Mouse (Mus musculus) myocyte (in vitro differentiated cells): ENCODE data around the gene Inka2. TPM values are rescaled to one million over a fixed set of nuclear protein-coding genes. Genes with fewer than 3 reads are reported as not detected.

Experiments
- H3K27me3 ChIP-seq: one replicate; pipeline ENCODE4 v1.6.1; 2011; ENCODE audit not compliant: control insufficient read depth, insufficient read depth, insufficient read length
- H3K36me3 ChIP-seq: one replicate; pipeline ENCODE4 v1.6.1; 2011; ENCODE audit not compliant: control insufficient read depth, insufficient read depth
- H3K4me2 ChIP-seq: one replicate; pipeline ENCODE4 v1.6.1; 2011; ENCODE audit warnings: low read depth, control low read depth
- H3K4me3 ChIP-seq: one replicate; pipeline ENCODE4 v1.5.1; 2011; ENCODE audit warnings: mild to moderate bottlenecking, control low read depth, moderate library complexity
- H3K79me2 ChIP-seq: one replicate; pipeline ENCODE4 v1.6.1; 2011; ENCODE audit not compliant: control insufficient read depth, insufficient read depth
- H3ac ChIP-seq: one replicate; pipeline ENCODE4 v1.6.1; 2011; ENCODE audit not compliant: control insufficient read depth, insufficient read length
- CEBPB ChIP-seq: IDR thresholded peaks from 2 replicates; pipeline ENCODE4 v1.6.1; 2011; ENCODE audit warnings: mild to moderate bottlenecking, moderate library complexity; ENCODE audit not compliant: poor library complexity, insufficient read depth, severe bottlenecking
- E2F4 ChIP-seq: IDR thresholded peaks from one replicate; pipeline ENCODE4 v1.6.1; 2011; ENCODE audit warnings: mild to moderate bottlenecking, control low read depth, moderate library complexity; ENCODE audit not compliant: insufficient read depth
- MAX ChIP-seq: IDR thresholded peaks from one replicate; pipeline ENCODE4 v1.6.1; 2011; ENCODE audit warnings: low read depth, mild to moderate bottlenecking, control low read depth
- MYOD1 ChIP-seq, 3 experiments: IDR thresholded peaks; one replicate each; pipeline ENCODE4 v1.6.1; 2011; ENCODE audit warnings: control low read depth in 2 of 3, low read depth in 2 of 3, mild to moderate bottlenecking in 2 of 3, moderate library complexity in 1 of 3; ENCODE audit not compliant: insufficient read length in 2 of 3, control insufficient read depth in 1 of 3
- MYOG ChIP-seq, 3 experiments: IDR thresholded peaks; one replicate each; pipeline ENCODE4 v1.6.1; 2011; ENCODE audit warnings: control low read depth in 2 of 3, low read depth in 2 of 3, mild to moderate bottlenecking in 2 of 3; ENCODE audit not compliant: insufficient read length in 2 of 3, control insufficient read depth in 1 of 3, insufficient read depth in 1 of 3
- POLR2A ChIP-seq: IDR thresholded peaks from one replicate; pipeline ENCODE4 v1.6.1; 2011; ENCODE audit warnings: low read depth, mild to moderate bottlenecking, control low read depth, moderate library complexity; ENCODE audit not compliant: insufficient read length
- POLR2AphosphoS2 ChIP-seq: IDR thresholded peaks from one replicate; pipeline ENCODE4 v1.6.1; 2011; ENCODE audit warnings: low read depth, control low read depth; ENCODE audit not compliant: insufficient read length
- REST ChIP-seq: IDR thresholded peaks from one replicate; pipeline ENCODE4 v1.6.1; 2011; ENCODE audit warnings: mild to moderate bottlenecking, control low read depth, moderate library complexity; ENCODE audit not compliant: insufficient read depth, insufficient read length
- SRF ChIP-seq: IDR thresholded peaks from one replicate; pipeline ENCODE4 v1.6.1; 2011; ENCODE audit warnings: low read depth; ENCODE audit not compliant: control insufficient read depth, insufficient read length
- TCF12 ChIP-seq: IDR thresholded peaks from one replicate; pipeline ENCODE4 v1.6.1; 2011; ENCODE audit warnings: mild to moderate bottlenecking, control low read depth; ENCODE audit not compliant: poor library complexity, insufficient read depth, severe bottlenecking
- TCF3 ChIP-seq: IDR thresholded peaks from one replicate; pipeline ENCODE4 v1.6.1; 2011; ENCODE audit warnings: low read depth, control low read depth; ENCODE audit not compliant: insufficient read length
- USF1 ChIP-seq: IDR thresholded peaks from one replicate; pipeline ENCODE4 v1.6.1; 2011; ENCODE audit warnings: low read depth, mild to moderate bottlenecking, control low read depth, moderate library complexity
- polyA plus RNA-seq: library from polyadenylated mRNA; unstranded; fragments of >200 nt; fragmentation: generic; extraction: Trizol; gene quantifications from one replicate; pipeline ENCODE4 v1.2.1, GENCODE M21; 2012; ENCODE audit warnings: missing spikeins

Inka2 gene
- polyA plus RNA-seq, 1 experiment = 5.1 TPM

DNA sequence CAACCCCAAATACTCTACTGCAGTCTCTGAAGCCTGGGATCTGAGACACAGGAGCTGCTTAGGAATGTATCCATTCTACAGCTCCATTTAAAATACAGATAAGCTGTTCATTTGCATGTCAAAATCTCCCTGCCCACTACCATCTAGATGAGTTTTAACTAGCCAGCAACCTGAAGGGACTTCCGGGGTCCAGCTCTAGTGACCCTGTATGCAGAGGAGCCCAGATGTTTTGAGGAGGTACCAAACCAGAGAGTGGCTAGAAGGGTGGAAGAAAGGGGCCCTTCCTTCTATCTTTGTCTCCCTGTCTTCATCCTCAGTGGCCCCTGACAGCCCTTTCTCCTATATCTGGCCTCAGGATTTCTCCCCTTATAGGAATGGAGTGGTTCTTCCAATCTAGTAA lies 33.6 kb upstream of the Inka2 start:
- no peaks in the 10 kb centered on the region for H3K36me3 ChIP-seq
- no peak overlapping the region for H3ac ChIP-seq
- H3K4me3 ChIP-seq = no peak overlapping the region
- no peaks in the 10 kb centered on the region for H3K79me2 ChIP-seq
- peaks cover 14% of the 10 kb centered on the region for H3K27me3 ChIP-seq
- H3K4me2 ChIP-seq = no peak overlapping the region
- TF ChIP-seq POLR2A = no peak
- TF ChIP-seq REST = no peak
- no peak for TF ChIP-seq TCF12
- TF ChIP-seq E2F4 = no peak
- no peak for TF ChIP-seq SRF
- no peak for TF ChIP-seq MYOD1 (IDR thresholded peaks at IDR 0.05; ENCODE audit: control insufficient read depth in 1 of 3, insufficient read length in 2 of 3, low read depth in 2 of 3)
- no peak for TF ChIP-seq MYOG (IDR thresholded peaks at IDR 0.05; ENCODE audit: control insufficient read depth in 1 of 3, insufficient read depth in 1 of 3, insufficient read length in 2 of 3, low read depth in 2 of 3)
- no peak for TF ChIP-seq USF1
- TF ChIP-seq MAX = no peak
- TF ChIP-seq CEBPB = no peak
- TF ChIP-seq POLR2AphosphoS2 = no peak
- no peak for TF ChIP-seq TCF3

DNA sequence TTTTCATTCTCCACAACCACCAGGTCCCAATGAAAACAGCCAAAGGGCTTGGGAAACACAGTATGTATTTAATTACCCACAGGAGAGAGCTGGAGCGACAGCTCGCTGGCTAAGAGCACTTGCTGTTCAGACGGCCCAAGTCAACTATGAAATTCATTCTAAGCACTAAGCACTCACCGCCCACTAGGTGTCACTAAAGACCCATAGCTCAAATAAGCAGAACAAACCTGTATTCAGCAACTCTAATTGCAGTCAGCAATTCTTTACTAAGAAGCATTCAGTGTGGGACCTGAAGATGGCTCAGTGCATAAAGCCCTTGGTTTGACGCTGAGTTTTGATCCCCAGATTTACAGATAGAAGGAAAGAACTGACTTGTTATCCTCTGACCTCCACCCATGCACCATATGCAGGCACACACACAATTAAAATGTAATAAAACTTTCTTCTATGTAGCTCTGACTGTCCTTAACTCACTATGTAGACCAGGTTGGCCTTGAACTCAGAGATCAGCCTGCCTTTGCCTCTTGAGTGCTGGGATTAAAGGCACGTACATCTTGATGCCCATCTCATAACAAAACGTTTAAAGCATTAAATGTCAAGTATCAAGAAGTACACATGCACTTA lies 29.7 kb upstream of the Inka2 start:
- no peak overlapping the region for H3K4me3 ChIP-seq
- no peaks in the 10 kb centered on the region for H3K27me3 ChIP-seq
- no peak overlapping the region for H3K4me2 ChIP-seq
- peaks cover 11% of the 10 kb centered on the region for H3K36me3 ChIP-seq
- TF ChIP-seq USF1 (no peak), REST (no peak), MAX (no peak), POLR2A (no peak)
- H3K79me2 ChIP-seq = no peaks in the 10 kb centered on the region
- H3ac ChIP-seq = no peak overlapping the region

DNA sequence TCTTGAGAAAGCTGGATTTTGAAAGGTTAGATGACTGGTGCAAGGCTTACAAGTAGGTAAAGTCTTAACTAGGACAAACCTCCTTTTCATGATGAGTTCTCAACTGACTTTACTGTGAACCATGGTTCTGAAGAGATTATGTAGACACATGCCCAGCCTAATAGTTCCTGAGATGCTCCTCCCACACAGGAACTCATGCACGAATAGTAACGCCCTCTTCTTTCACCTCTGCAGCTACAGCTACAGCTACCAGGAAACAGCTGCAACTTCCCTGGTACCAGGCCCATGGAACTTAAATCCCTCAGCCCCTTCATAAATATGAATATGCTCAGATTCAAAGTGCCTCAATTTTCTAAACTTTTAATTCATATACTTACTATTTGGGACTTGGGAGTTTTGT lies 28.5 kb upstream of the Inka2 start:
- Histone ChIP-seq H3K4me2 (no peak overlapping the region), H3K4me3 (no peak overlapping the region), H3K79me2 (no peaks in the 10 kb centered on the region), H3K27me3 (no peaks in the 10 kb centered on the region), H3ac (no peak overlapping the region), H3K36me3 (peaks cover 23% of the 10 kb centered on the region)
- TF ChIP-seq POLR2A (no peak), CEBPB (no peak), POLR2AphosphoS2 (no peak), MYOG (IDR thresholded peaks at IDR 0.05; ENCODE audit: control insufficient read depth in 1 of 3, insufficient read depth in 1 of 3, insufficient read length in 2 of 3, low read depth in 2 of 3) (no peak), REST (no peak), USF1 (no peak), TCF3 (no peak), MYOD1 (IDR thresholded peaks at IDR 0.05; ENCODE audit: control insufficient read depth in 1 of 3, insufficient read length in 2 of 3, low read depth in 2 of 3) (no peak), SRF (no peak), E2F4 (no peak), TCF12 (no peak), MAX (no peak)

DNA sequence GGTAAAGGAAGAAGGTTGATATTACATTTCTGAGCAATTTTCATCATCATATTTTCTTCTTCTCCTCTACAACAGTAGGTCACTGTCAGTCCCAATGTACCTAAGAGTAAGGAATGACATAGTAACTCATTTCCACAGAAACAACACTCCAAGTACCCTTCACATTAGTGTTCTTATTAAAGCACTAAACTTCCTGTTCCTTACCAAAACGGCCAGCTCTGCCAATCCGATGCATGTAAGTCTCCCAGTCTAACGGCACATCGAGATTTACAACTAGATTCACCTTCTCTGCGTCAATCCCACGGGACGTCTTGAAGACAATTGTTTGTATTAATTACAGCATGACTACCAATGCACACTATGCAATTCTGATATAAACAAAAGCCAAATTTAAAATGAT lies 24.1 kb upstream of the Inka2 start:
- TF ChIP-seq TCF3 (no peak), REST (no peak), MAX (no peak), USF1 (no peak), MYOD1 (IDR thresholded peaks at IDR 0.05; ENCODE audit: control insufficient read depth in 1 of 3, insufficient read length in 2 of 3, low read depth in 2 of 3) (no peak), POLR2AphosphoS2 (no peak), CEBPB (no peak), E2F4 (no peak), TCF12 (no peak), MYOG (IDR thresholded peaks at IDR 0.05; ENCODE audit: control insufficient read depth in 1 of 3, insufficient read depth in 1 of 3, insufficient read length in 2 of 3, low read depth in 2 of 3) (no peak), SRF (no peak), POLR2A (no peak)
- peaks cover 43% of the 10 kb centered on the region for H3K36me3 ChIP-seq
- no peaks in the 10 kb centered on the region for H3K27me3 ChIP-seq
- H3K4me2 ChIP-seq = no peak overlapping the region
- H3K79me2 ChIP-seq = no peaks in the 10 kb centered on the region
- H3K4me3 ChIP-seq = no peak overlapping the region
- H3ac ChIP-seq = no peak overlapping the region

DNA sequence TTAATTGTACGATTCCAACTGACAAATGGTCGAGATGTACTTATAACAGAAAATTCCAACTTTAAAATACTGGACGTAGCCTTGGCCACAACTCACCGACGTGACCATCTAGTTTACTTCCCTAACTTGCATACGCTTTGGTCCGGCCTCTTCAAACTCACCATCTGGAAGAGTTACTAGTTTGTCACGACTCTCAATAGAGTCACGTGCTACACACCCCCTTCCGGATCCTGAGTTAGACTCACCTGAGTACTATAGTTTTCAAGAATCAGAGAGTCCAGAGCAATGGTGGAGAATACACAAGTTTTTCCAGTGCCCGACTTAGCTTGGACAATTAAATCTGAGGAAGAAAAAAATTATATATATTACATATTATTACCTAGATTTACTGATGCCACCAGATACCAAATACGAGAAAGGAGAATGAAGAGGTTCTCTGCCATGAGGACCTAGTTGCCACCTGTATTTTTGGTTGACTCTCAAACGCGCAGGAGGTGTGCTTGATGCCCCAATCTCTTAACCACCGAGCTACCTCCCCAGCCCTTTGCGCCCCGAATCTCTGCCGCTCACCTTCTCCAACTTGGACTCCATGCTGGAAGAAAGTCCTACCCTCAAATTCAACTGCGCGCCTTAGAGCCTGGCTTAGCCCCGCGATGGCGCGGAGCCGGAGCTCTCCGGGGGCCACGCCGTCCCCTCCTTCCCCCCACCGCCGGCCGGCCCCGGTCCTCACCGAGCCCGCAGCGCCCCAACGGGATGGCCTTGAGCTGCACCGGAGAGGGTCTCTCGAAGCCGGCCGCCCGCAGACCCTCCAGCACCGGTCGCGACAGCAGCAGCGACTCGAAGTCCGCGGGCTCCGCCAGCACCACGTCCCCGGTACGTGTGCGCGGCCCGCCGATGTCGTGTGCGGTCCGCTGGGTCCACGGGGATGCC lies 17.7 kb upstream of the Inka2 start:
- TF ChIP-seq TCF3 (no peak), MYOD1 (IDR thresholded peaks at IDR 0.05; ENCODE audit: control insufficient read depth in 1 of 3, insufficient read length in 2 of 3, low read depth in 2 of 3) (no peak), USF1 (no peak), MYOG (IDR thresholded peaks at IDR 0.05; ENCODE audit: control insufficient read depth in 1 of 3, insufficient read depth in 1 of 3, insufficient read length in 2 of 3, low read depth in 2 of 3) (no peak), E2F4 (no peak), TCF12 (no peak), REST (no peak), POLR2AphosphoS2 (no peak), POLR2A (no peak), MAX (no peak), CEBPB (no peak), SRF (no peak)

More for the DNA sequence above, 17.7 kb upstream of the Inka2 start:
- H3K79me2 ChIP-seq = peaks cover 14% of the 10 kb centered on the region
- no peaks in the 10 kb centered on the region for H3K27me3 ChIP-seq
- peak overlapping the region; percentile 82 for H3K4me2 ChIP-seq
- peaks cover 16% of the 10 kb centered on the region for H3K36me3 ChIP-seq
- peak overlapping the region; percentile 38 for H3K4me3 ChIP-seq
- H3ac ChIP-seq = peak overlapping the region; percentile 86
